ENCODE assay signal across 8 mouse cellular contexts in genomic region chr13:83732283-83733121, GRCm38 (mm10).
DNase-seq lines count a peak whose midpoint lies in the region; ATAC-seq and TF ChIP-seq lines count a peak whose summit lies in the region.

No protein-coding gene starts in this region.

- ATAC-seq in frontal cortex, adult (ENCODE audit: low TSS enrichment) = peak; percentile 15
- no peak for ATAC-seq in intestine, embryonic 15.5 days
- peak; percentile 16 for ATAC-seq in midbrain, embryonic 16.5 days

- peak overlapping the region; percentile 40 to 72 for H3K4me3 ChIP-seq in ES-E14 (ENCODE audit: insufficient read depth in 1 of 2, low read depth in 1 of 2, low read length in 2 of 2, poor library complexity in 1 of 2, severe bottlenecking in 1 of 2)
- H3K4me3 ChIP-seq in intestine, embryonic 15.5 days (replicated peaks) = peak overlapping the region; percentile 6; the same call in 1 of the 2 replicates
- H3K4me3 ChIP-seq in midbrain, embryonic 16.5 days (ENCODE audit: low read depth, low read length) = peak overlapping the region; percentile 70

- peaks cover 2 to 3% of the 10 kb centered on the region in 2 experiments; a peak in 3 of 4 replicates for H3K4me1 ChIP-seq in ES-E14 (ENCODE audit: control insufficient read depth in 2 of 2, insufficient read depth in 2 of 2, low read length in 2 of 2, poor library complexity in 1 of 2)
- H3K4me1 ChIP-seq in intestine, embryonic 15.5 days (replicated peaks) = peaks cover 10% of the 10 kb centered on the region; the same call in 1 of the 2 replicates
- H3K4me1 ChIP-seq in midbrain, embryonic 16.5 days (ENCODE audit: control insufficient read depth, insufficient read depth, low read length) = no peaks in the 10 kb centered on the region

- in situ Hi-C loops in ES-E14 (cut with MboI; ENCODE audit: low sequenced_read_pairs in 2 of 2, unreplicated experiment in 2 of 2) = loop anchor here in 1 of 2 experiments (10.0 kb wide), 1 partner anchor 612 kb away; no protein-coding TSS in a partner anchor

- H3K27ac ChIP-seq in ES-E14 (ENCODE audit: insufficient read depth, low read depth, low read length, poor library complexity, severe bottlenecking) = no peak overlapping the region
- H3K27ac ChIP-seq in intestine, embryonic 15.5 days = no peak overlapping the region
- peak overlapping the region; percentile 100 for H3K27ac ChIP-seq in midbrain, embryonic 16.5 days (ENCODE audit: low read length)

- H3K36me3 ChIP-seq in ES-E14 (ENCODE audit: control insufficient read depth, insufficient read depth, low read length, poor library complexity, severe bottlenecking) = no peaks in the 10 kb centered on the region
- H3K36me3 ChIP-seq in intestine, embryonic 15.5 days = no peaks in the 10 kb centered on the region
- no peaks in the 10 kb centered on the region for H3K36me3 ChIP-seq in midbrain, embryonic 16.5 days (ENCODE audit: control insufficient read depth, insufficient read depth, low read length)

- peaks cover 58% of the 10 kb centered on the region for H3K27me3 ChIP-seq in intestine, embryonic 15.5 days (replicated peaks)
- H3K27me3 ChIP-seq in midbrain, embryonic 16.5 days (ENCODE audit: control insufficient read depth, insufficient read depth, low read depth, low read length) = no peaks in the 10 kb centered on the region

- H3K9me3 ChIP-seq in ES-E14 (ENCODE audit: control insufficient read depth, insufficient read depth, low read depth, low read length) = no peaks in the 10 kb centered on the region
- H3K9me3 ChIP-seq in intestine, embryonic 15.5 days = no peaks in the 10 kb centered on the region
- H3K9me3 ChIP-seq in midbrain, embryonic 16.5 days (replicated peaks; ENCODE audit: control insufficient read depth, low read length, poor library complexity, severe bottlenecking) = no peaks in the 10 kb centered on the region

- peak overlapping the region; percentile 28; the same call in 1 of the 2 replicates for H3K4me2 ChIP-seq in intestine, embryonic 15.5 days (replicated peaks)
- peak overlapping the region; percentile 67 for H3K4me2 ChIP-seq in midbrain, embryonic 16.5 days (ENCODE audit: low read length)

- 0 out of 2 replicates have a peak overlapping the region, but pooled peaks have one; percentile 40 for H3K9ac ChIP-seq in ES-E14 (ENCODE audit: insufficient read depth, low read depth, low read length, poor library complexity, severe bottlenecking)
- H3K9ac ChIP-seq in intestine, embryonic 15.5 days = no peak overlapping the region
- peak overlapping the region; percentile 100 for H3K9ac ChIP-seq in midbrain, embryonic 16.5 days (ENCODE audit: low read depth, low read length)

- 1% methylated on average over 31 of the region's 31 CpGs for WGBS in intestine, embryonic 15.5 days
- WGBS in midbrain, embryonic 16.5 days = under 1% methylated on average over 30 of the region's 31 CpGs

- DNase-seq in frontal cortex, adult 2 months (ENCODE audit: extremely low spot score in 1 of 2, low spot score in 1 of 2) = no peak
- no peak for DNase-seq in ES-E14 (ENCODE audit: low read depth, low spot score)
- DNase-seq in embryo, embryonic 9.5 days (ENCODE audit: extremely low spot score) = peak; percentile 65
- DNase-seq in testis, postnatal 14 days (ENCODE audit: low spot score) = no peak
- no peak for DNase-seq in adrenal gland, adult 8-10 months

TF ChIP-seq in ES-E14, 5 proteins besides CTCF, POLR2A, EP300 and RAD21:
- TF ChIP-seq ZC3H11A (IDR thresholded peaks at IDR 0.05; ENCODE audit: borderline replicate concordance, low read depth, low read length) = no peak
- TF ChIP-seq ZNF384 (IDR thresholded peaks at IDR 0.05; ENCODE audit: low read depth, low read length) = 0 out of 2 replicates have a peak, but pooled peaks have one; percentile 7

Comparison
In these comparisons a context has a peak if more than half of its experiments do, and no peak if none do; other contexts are left out.
1. H3K4me3 ChIP-seq: peak in every context shown above with its lines; median percentile 70 in midbrain, embryonic 16.5 days; 56 in ES-E14; 6 in intestine, embryonic 15.5 days.